Mouse (Mus musculus): ENCODE measurements at regions not wholly inside any gene's neighbourhood (a gene's known extent, or its start where the extent isn't known, plus 50 kb on each side); places are given as distances from the start of the nearest gene placed in this dataset.

GRCm38 (mm10) chr12:25176565-25176964, 79.6 kb upstream of the Id2 start:
- no peak overlapping the region for H3K4me3 ChIP-seq (replicated peaks)
- no peak overlapping the region for H3K4me2 ChIP-seq
- ATAC-seq (ENCODE audit: low FRiP score), result no peak
- no peak overlapping the region for H3K9ac ChIP-seq
- 0 out of 2 replicates have a peak, but pooled peaks cover 3% of the 10 kb centered on the region for H3K4me1 ChIP-seq
- no peak overlapping the region for H3K27ac ChIP-seq
- peaks cover 5% of the 10 kb centered on the region; the same call in 1 of the 2 replicates for H3K9me3 ChIP-seq
- H3K36me3 ChIP-seq (replicated peaks), result no peaks in the 10 kb centered on the region
- WGBS, result 93% methylated on average over 3 of the region's 3 CpGs
- no peaks in the 10 kb centered on the region for H3K27me3 ChIP-seq

DNA sequence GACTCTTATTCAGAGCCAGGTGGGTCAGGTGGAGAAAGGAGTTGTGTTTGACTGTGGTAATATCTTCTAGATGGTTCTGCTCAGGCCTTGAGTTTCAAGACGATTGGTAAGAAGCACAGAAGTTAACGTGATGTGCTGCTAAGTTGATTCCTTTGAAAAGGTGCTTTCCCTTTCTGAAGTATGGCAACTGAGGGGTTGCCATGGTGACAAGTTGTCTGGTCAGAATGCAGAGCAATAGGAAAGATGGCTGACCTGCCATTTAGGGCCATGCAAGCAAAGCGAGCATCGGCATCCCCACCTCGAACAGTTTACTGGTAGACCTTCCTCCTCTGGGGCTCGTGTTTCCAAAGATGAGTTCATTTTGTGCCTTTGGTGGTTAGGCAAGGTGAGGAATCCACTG, 76.1 kb upstream of the Id2 start:
- Histone ChIP-seq H3K9me3 (no peaks in the 10 kb centered on the region), H3K4me3 (replicated peaks) (no peak overlapping the region), H3K27me3 (no peaks in the 10 kb centered on the region), H3K4me1 (0 out of 2 replicates have a peak, but pooled peaks cover 3% of the 10 kb centered on the region), H3K4me2 (no peak overlapping the region), H3K9ac (no peak overlapping the region), H3K27ac (no peak overlapping the region), H3K36me3 (replicated peaks) (no peaks in the 10 kb centered on the region)
- no peak for ATAC-seq (ENCODE audit: low FRiP score)
- 80% methylated on average over 6 of the region's 6 CpGs for WGBS

DNA sequence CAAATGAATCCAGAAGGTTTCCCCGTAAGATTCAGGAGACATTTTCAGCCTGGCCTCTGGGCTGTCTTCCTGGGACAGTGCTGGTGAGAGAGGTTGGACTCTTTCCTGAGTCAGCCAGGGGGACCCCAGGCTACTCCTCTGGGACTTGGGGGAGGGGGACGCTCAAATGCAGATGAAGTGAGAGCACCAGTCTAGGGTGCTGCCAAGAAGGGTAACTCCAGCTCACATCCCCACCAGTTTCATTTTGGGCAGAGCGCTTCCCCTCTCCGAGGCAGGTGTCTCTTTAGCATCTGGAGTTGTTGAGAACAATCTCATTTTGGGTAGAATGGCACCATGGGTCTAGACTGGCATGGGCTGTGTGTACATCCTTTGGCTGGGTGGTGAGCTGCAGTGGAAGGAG, 75.5 kb upstream of the Id2 start:
- Histone ChIP-seq H3K27ac (no peak overlapping the region), H3K4me1 (0 out of 2 replicates have a peak, but pooled peaks cover 3% of the 10 kb centered on the region), H3K9me3 (no peaks in the 10 kb centered on the region), H3K27me3 (no peaks in the 10 kb centered on the region), H3K4me3 (replicated peaks) (no peak overlapping the region), H3K9ac (no peak overlapping the region), H3K4me2 (no peak overlapping the region), H3K36me3 (replicated peaks) (no peaks in the 10 kb centered on the region)
- no peak for ATAC-seq (ENCODE audit: low FRiP score)
- 83% methylated on average over 4 of the region's 4 CpGs for WGBS

DNA sequence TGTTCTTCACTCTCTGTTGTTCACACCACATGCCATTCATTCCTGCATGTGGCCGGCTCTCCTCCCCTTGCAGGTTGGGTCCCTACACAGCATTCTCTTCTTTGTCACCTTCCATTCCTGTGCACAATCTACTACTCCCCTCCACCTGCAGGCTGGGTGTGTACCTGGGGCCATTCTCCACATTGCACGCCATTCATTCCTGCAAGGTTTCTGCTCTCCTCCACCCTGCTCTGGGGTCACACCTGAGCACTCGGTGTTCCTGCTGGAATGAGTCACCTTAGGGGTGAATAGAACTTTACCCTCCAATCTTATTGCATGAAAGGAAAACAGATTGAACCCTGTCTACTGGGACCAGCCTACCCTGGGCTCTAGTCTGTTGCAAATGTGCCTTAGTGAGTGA, 72.7 kb upstream of the Id2 start:
- Histone ChIP-seq H3K27ac (no peak overlapping the region), H3K4me2 (no peak overlapping the region), H3K36me3 (replicated peaks) (no peaks in the 10 kb centered on the region), H3K9ac (no peak overlapping the region), H3K27me3 (no peaks in the 10 kb centered on the region), H3K4me1 (0 out of 2 replicates have a peak, but pooled peaks cover 3% of the 10 kb centered on the region), H3K4me3 (replicated peaks) (no peak overlapping the region), H3K9me3 (no peaks in the 10 kb centered on the region)
- 89% methylated on average over 3 of the region's 3 CpGs for WGBS
- no peak for ATAC-seq (ENCODE audit: low FRiP score)

GRCm38 (mm10) chr12:25168213-25168545, 71.2 kb upstream of the Id2 start:
- no peak overlapping the region for H3K27ac ChIP-seq

DNA sequence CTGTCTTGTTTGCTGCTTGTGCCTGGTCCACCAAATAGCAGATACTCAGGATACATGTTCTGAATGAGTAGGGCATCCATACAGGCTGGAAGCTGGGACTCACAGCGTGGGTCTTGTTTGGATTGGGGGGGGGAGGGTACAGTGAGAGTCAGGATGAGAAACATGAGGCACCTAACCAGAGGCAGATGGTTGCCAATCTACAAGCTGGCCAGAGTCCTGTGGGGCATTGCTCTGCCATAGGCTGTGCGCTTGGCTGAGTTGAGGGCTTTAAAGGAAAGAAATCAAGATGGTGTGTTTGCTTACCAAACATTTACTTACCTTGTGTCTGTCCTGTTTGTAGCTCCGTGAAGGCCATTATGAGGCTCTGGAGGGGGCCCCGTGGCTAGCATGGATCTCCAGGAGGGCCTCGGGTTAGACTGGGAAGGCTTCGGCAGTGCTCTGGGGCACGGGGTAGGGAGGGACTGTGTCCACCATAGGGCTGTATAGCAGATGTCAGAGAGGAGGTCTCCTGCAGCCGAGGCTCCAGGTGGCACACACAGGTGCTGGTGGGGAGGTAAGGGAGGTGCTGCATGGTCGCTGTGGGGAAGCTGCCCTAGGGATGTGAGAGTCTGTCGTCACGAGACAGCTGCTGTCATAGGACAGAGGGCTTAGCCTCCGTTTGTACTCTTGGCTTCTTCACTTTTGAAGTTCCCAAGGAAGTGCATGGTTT, 70.7 kb upstream of the Id2 start:
- no peak overlapping the region for H3K27ac ChIP-seq
- 74% methylated on average over 12 of the region's 12 CpGs for WGBS

More at GRCm38 (mm10) chr12:25168213-25168545, 71.2 kb upstream of the Id2 start:
- Histone ChIP-seq H3K4me3 (replicated peaks) (no peak overlapping the region), H3K4me1 (peaks cover 12% of the 10 kb centered on the region), H3K36me3 (replicated peaks) (no peaks in the 10 kb centered on the region), H3K9ac (no peak overlapping the region), H3K9me3 (no peaks in the 10 kb centered on the region), H3K4me2 (no peak overlapping the region), H3K27me3 (no peaks in the 10 kb centered on the region)
- 95% methylated on average over 5 of the region's 5 CpGs for WGBS
- ATAC-seq (ENCODE audit: low FRiP score), result no peak

DNA sequence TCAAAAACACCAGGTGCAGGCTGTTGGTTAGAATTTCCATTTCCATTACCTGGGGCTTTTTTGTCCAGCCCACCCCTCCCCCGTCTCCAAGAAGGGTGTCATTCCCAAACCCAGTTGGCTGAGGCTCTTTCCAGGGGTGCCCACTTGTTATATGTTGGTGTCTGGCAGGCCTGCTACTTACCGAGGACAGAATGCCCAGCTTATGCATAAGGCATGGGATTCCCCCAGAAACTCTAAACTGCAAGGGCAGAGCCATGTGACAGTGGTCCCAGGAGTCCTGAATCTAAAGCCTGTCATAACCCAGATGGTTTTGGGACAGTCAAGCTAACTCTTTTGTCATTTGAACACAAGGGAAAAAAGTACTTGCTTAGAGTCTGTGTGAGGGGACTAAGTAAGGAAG, 69.6 kb upstream of the Id2 start:
- H3K4me3 ChIP-seq (replicated peaks), result no peak overlapping the region
- no peak overlapping the region for H3K4me2 ChIP-seq
- peaks cover 21% of the 10 kb centered on the region for H3K4me1 ChIP-seq
- WGBS, result 73% methylated on average over 2 of the region's 2 CpGs
- no peaks in the 10 kb centered on the region for H3K27me3 ChIP-seq
- H3K36me3 ChIP-seq (replicated peaks), result no peaks in the 10 kb centered on the region
- no peak overlapping the region for H3K9ac ChIP-seq
- no peak overlapping the region for H3K27ac ChIP-seq
- no peaks in the 10 kb centered on the region for H3K9me3 ChIP-seq
- no peak for ATAC-seq (ENCODE audit: low FRiP score)

More for the DNA sequence above, 70.7 kb upstream of the Id2 start:
- Histone ChIP-seq H3K27me3 (no peaks in the 10 kb centered on the region), H3K4me1 (peaks cover 14% of the 10 kb centered on the region), H3K36me3 (replicated peaks) (no peaks in the 10 kb centered on the region), H3K4me2 (no peak overlapping the region), H3K9me3 (no peaks in the 10 kb centered on the region), H3K4me3 (replicated peaks) (no peak overlapping the region), H3K9ac (no peak overlapping the region)
- no peak for ATAC-seq (ENCODE audit: low FRiP score)

DNA sequence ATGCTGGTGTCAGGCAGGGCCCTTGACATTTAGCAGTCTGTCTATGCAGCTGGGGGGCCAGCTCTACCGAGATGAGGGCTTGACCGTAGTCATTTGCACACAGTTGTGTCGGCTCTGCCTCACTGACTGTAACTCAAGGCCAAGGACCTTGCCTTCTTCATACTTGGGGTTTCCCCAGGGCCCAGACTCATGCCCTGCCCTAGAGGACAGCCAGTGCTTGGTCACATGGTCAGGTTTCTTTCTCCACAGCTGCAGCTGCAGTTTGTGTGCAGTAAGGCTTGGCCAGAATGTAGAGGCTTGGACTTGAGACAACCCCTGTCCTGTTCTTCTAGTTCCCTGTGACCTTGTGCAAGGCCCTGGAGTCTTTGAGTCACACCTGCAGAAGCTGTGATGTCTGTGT, 68.7 kb upstream of the Id2 start:
- Histone ChIP-seq H3K36me3 (replicated peaks) (no peaks in the 10 kb centered on the region), H3K4me3 (replicated peaks) (no peak overlapping the region), H3K27me3 (no peaks in the 10 kb centered on the region), H3K27ac (no peak overlapping the region), H3K4me1 (peaks cover 29% of the 10 kb centered on the region), H3K9me3 (no peaks in the 10 kb centered on the region), H3K9ac (no peak overlapping the region), H3K4me2 (no peak overlapping the region)
- ATAC-seq (ENCODE audit: low FRiP score), result no peak
- 92% methylated on average over 3 of the region's 3 CpGs for WGBS

- WGBS, result 90% methylated on average over 1 of the region's 1 CpGs
- Histone ChIP-seq H3K27me3 (no peaks in the 10 kb centered on the region), H3K27ac (no peak overlapping the region), H3K36me3 (replicated peaks) (no peaks in the 10 kb centered on the region), H3K4me3 (replicated peaks) (no peak overlapping the region), H3K9ac (no peak overlapping the region), H3K4me1 (peaks cover 30% of the 10 kb centered on the region), H3K4me2 (no peak overlapping the region), H3K9me3 (no peaks in the 10 kb centered on the region)
- ATAC-seq (ENCODE audit: low FRiP score), result no peak
Observed at GRCm38 (mm10) chr12:25164724-25165123, 67.8 kb upstream of the Id2 start.

- no peak overlapping the region for H3K4me3 ChIP-seq (replicated peaks)
- no peaks in the 10 kb centered on the region; the same call in 1 of the 2 replicates for H3K27me3 ChIP-seq
- WGBS, result 19% methylated on average over 6 of the region's 6 CpGs
- H3K36me3 ChIP-seq (replicated peaks), result no peaks in the 10 kb centered on the region
- no peak overlapping the region for H3K27ac ChIP-seq
- no peak overlapping the region for H3K4me2 ChIP-seq
- peaks cover 30% of the 10 kb centered on the region for H3K4me1 ChIP-seq
- no peak for ATAC-seq (ENCODE audit: low FRiP score)
- H3K9ac ChIP-seq, result no peak overlapping the region
- H3K9me3 ChIP-seq, result no peaks in the 10 kb centered on the region
Observed at GRCm38 (mm10) chr12:25163541-25163940, 66.6 kb upstream of the Id2 start.

GRCm38 (mm10) chr12:25162843-25163242, 65.9 kb upstream of the Id2 start:
- no peaks in the 10 kb centered on the region; the same call in 1 of the 2 replicates for H3K27me3 ChIP-seq
- no peaks in the 10 kb centered on the region for H3K9me3 ChIP-seq
- no peak for ATAC-seq (ENCODE audit: low FRiP score)
- H3K4me1 ChIP-seq, result peaks cover 30% of the 10 kb centered on the region
- WGBS, result 82% methylated on average over 6 of the region's 6 CpGs
- H3K36me3 ChIP-seq (replicated peaks), result no peaks in the 10 kb centered on the region
- H3K9ac ChIP-seq, result no peak overlapping the region
- H3K4me2 ChIP-seq, result no peak overlapping the region
- no peak overlapping the region for H3K4me3 ChIP-seq (replicated peaks)
- H3K27ac ChIP-seq, result no peak overlapping the region

- H3K4me2 ChIP-seq, result no peak overlapping the region
- no peak for ATAC-seq (ENCODE audit: low FRiP score)
- no peak overlapping the region for H3K4me3 ChIP-seq (replicated peaks)
- H3K9ac ChIP-seq, result no peak overlapping the region
- no peaks in the 10 kb centered on the region for H3K9me3 ChIP-seq
- no peaks in the 10 kb centered on the region for H3K36me3 ChIP-seq (replicated peaks)
- H3K4me1 ChIP-seq, result peaks cover 30% of the 10 kb centered on the region
- H3K27me3 ChIP-seq, result no peaks in the 10 kb centered on the region; the same call in 1 of the 2 replicates
- H3K27ac ChIP-seq, result no peak overlapping the region
- 89% methylated on average over 6 of the region's 6 CpGs for WGBS
Observed at GRCm38 (mm10) chr12:25161939-25162338, 65.0 kb upstream of the Id2 start.
